Mouse (Mus musculus) CH12.LX (cell line): ENCODE results near the gene Gfra4. TPM values are rescaled to one million over a fixed set of nuclear protein-coding genes. Genes with fewer than 3 reads are reported as not detected.

Experiments used
- DNase-seq: peaks from one replicate; pipeline ENCODE4 v3.0.0-alpha.2; 2013; ENCODE audit errors: extremely low read depth
- H3K27ac ChIP-seq: 2 replicates; pipeline ENCODE4 v1.5.1; 2012; ENCODE audit warnings: low read depth, mild to moderate bottlenecking, control low read depth, moderate library complexity; ENCODE audit not compliant: insufficient read depth
- H3K27me3 ChIP-seq: replicated peaks from 2 replicates; pipeline ENCODE3; 2012; ENCODE audit warnings: inconsistent platforms
- H3K36me3 ChIP-seq, 2 experiments: replicated peaks in 1 of 2; 2 replicates each; pipeline versions ENCODE3 to v1.6.1; 2012; ENCODE audit warnings: inconsistent platforms in 1 of 2, low read length in 1 of 2, mild to moderate bottlenecking in 1 of 2, mixed read lengths in 1 of 2, moderate library complexity in 1 of 2; ENCODE audit not compliant: control insufficient read depth in 1 of 2, insufficient read depth in 1 of 2
- H3K4me1 ChIP-seq, 2 experiments: 2 replicates each; pipeline ENCODE4 v1.6.1; 2012; ENCODE audit warnings: inconsistent platforms in 1 of 2, moderate library complexity in 1 of 2; ENCODE audit not compliant: insufficient read depth in 2 of 2, control insufficient read depth in 1 of 2
- H3K4me2 ChIP-seq: 2 replicates; pipeline ENCODE4 v1.6.1; 2012; ENCODE audit warnings: low read depth, mild to moderate bottlenecking, control low read depth; ENCODE audit not compliant: poor library complexity, insufficient read depth, severe bottlenecking
- H3K4me3 ChIP-seq, 3 experiments: fragments of 150-350 bp in 1 of 3; sonication (generic) in 1 of 3; replicated peaks in 1 of 3; 2 replicates each; pipeline versions ENCODE3 to v1.5.1; 2011 to 2012; ENCODE audit warnings: low read depth in 2 of 3, low read length in 2 of 3, mild to moderate bottlenecking in 2 of 3, moderate library complexity in 2 of 3, control low read depth in 1 of 3, improper control_type of control experiment in 1 of 3, inconsistent platforms in 1 of 3, mixed read lengths in 1 of 3; ENCODE audit not compliant: poor library complexity in 1 of 3
- H3K79me2 ChIP-seq: replicated peaks from 2 replicates; pipeline ENCODE4 v1.6.1; 2012; ENCODE audit warnings: mild to moderate bottlenecking, moderate library complexity; ENCODE audit not compliant: control insufficient read depth, poor library complexity, insufficient read depth, severe bottlenecking; ENCODE audit errors: extremely low read depth
- H3K9ac ChIP-seq: 2 replicates; pipeline ENCODE4 v1.6.1; 2012; ENCODE audit warnings: low read depth, mild to moderate bottlenecking, control low read depth, moderate library complexity; ENCODE audit not compliant: insufficient read depth
- H3K9me3 ChIP-seq: replicated peaks from 2 replicates; pipeline ENCODE3; 2012; ENCODE audit warnings: low read length, inconsistent platforms, mixed read lengths
- CHD1 ChIP-seq: IDR thresholded peaks from 2 replicates; pipeline ENCODE4 v1.6.1; 2012; ENCODE audit warnings: low read depth, low read length, improper control_type of control experiment, inconsistent platforms
- CHD2 ChIP-seq: IDR thresholded peaks from 2 replicates; pipeline ENCODE4 v1.6.1; 2011; ENCODE audit warnings: low read length, improper control_type of control experiment
- CTCF ChIP-seq, 2 experiments: IDR thresholded peaks in 1 of 2; conservative IDR thresholded peaks in 1 of 2; 2 replicates each; pipeline ENCODE4 v1.5.1; 2011 to 2012; ENCODE audit warnings: low read depth in 2 of 2, low read length in 2 of 2, improper control_type of control experiment in 1 of 2, inconsistent platforms in 1 of 2, mild to moderate bottlenecking in 1 of 2, moderate library complexity in 1 of 2
- E2F4 ChIP-seq: IDR thresholded peaks from 2 replicates; pipeline ENCODE4 v1.6.1; 2011; ENCODE audit warnings: low read depth, low read length, improper control_type of control experiment; ENCODE audit not compliant: insufficient replicate concordance
- EP300 ChIP-seq: IDR thresholded peaks from 2 replicates; pipeline ENCODE4 v1.6.1; 2011; ENCODE audit warnings: low read length, improper control_type of control experiment
- ETS1 ChIP-seq: conservative IDR thresholded peaks from 2 replicates; pipeline ENCODE4 v1.6.1; 2012; ENCODE audit warnings: low read depth, mild to moderate bottlenecking, inconsistent platforms, low read length, improper control_type of control experiment, moderate library complexity
- GABPA ChIP-seq: IDR thresholded peaks from 2 replicates; pipeline ENCODE4 v1.6.1; 2012; ENCODE audit warnings: low read depth, low read length, improper control_type of control experiment, inconsistent platforms; ENCODE audit not compliant: insufficient replicate concordance
- HCFC1 ChIP-seq: IDR thresholded peaks from 2 replicates; pipeline ENCODE4 v1.6.1; 2012; ENCODE audit warnings: low read depth, mild to moderate bottlenecking, inconsistent platforms, low read length, improper control_type of control experiment
- JUN ChIP-seq: IDR thresholded peaks from 2 replicates; pipeline ENCODE4 v1.6.1; 2011; ENCODE audit warnings: low read depth, mild to moderate bottlenecking, low read length, improper control_type of control experiment, moderate library complexity; ENCODE audit not compliant: insufficient read depth
- JUND ChIP-seq: conservative IDR thresholded peaks from 2 replicates; pipeline ENCODE4 v1.6.1; 2011; ENCODE audit warnings: low read depth, low read length, improper control_type of control experiment
- MAFK ChIP-seq: IDR thresholded peaks from 2 replicates; pipeline ENCODE4 v1.6.1; 2011; ENCODE audit warnings: low read length, improper control_type of control experiment; ENCODE audit not compliant: insufficient replicate concordance
- MAX ChIP-seq: IDR thresholded peaks from 2 replicates; pipeline ENCODE4 v1.6.1; 2011; ENCODE audit warnings: low read length, improper control_type of control experiment
- MAZ ChIP-seq: IDR thresholded peaks from 2 replicates; pipeline ENCODE4 v1.6.1; 2012; ENCODE audit warnings: low read depth, mild to moderate bottlenecking, inconsistent platforms, low read length, improper control_type of control experiment, moderate library complexity
- MEF2A ChIP-seq: IDR thresholded peaks from 2 replicates; pipeline ENCODE4 v1.6.1; 2014; ENCODE audit warnings: low read depth, mild to moderate bottlenecking, inconsistent platforms, low read length, improper control_type of control experiment, borderline replicate concordance
- MYC ChIP-seq: IDR thresholded peaks from 2 replicates; pipeline ENCODE4 v1.6.1; 2011; ENCODE audit warnings: low read depth, mild to moderate bottlenecking, improper control_type of control experiment, low read length
- NELFE ChIP-seq: IDR thresholded peaks from 2 replicates; pipeline ENCODE4 v1.6.1; 2011; ENCODE audit warnings: low read depth, low read length, improper control_type of control experiment
- NRF1 ChIP-seq: IDR thresholded peaks from 2 replicates; pipeline ENCODE4 v1.6.1; 2014; ENCODE audit warnings: low read depth, mild to moderate bottlenecking, inconsistent platforms, low read length, improper control_type of control experiment, moderate library complexity
- POLR2A ChIP-seq: IDR thresholded peaks from 2 replicates; pipeline ENCODE4 v1.6.1; 2011; ENCODE audit warnings: low read depth, mild to moderate bottlenecking, improper control_type of control experiment, low read length
- POLR2AphosphoS2 ChIP-seq: IDR thresholded peaks from 2 replicates; pipeline ENCODE4 v1.6.1; 2011; ENCODE audit warnings: low read depth, low read length, improper control_type of control experiment
- RAD21 ChIP-seq: IDR thresholded peaks from 2 replicates; pipeline ENCODE4 v1.6.1; 2011; ENCODE audit warnings: low read depth, mild to moderate bottlenecking, low read length, improper control_type of control experiment, moderate library complexity
- RCOR1 ChIP-seq: conservative IDR thresholded peaks from 2 replicates; pipeline ENCODE4 v1.6.1; 2012; ENCODE audit warnings: low read depth, mild to moderate bottlenecking, inconsistent platforms, low read length, improper control_type of control experiment
- USF1 ChIP-seq: IDR thresholded peaks from 2 replicates; pipeline ENCODE4 v1.6.1; 2014; ENCODE audit warnings: low read depth, mild to moderate bottlenecking, inconsistent platforms, low read length, improper control_type of control experiment
- ZC3H11A ChIP-seq: IDR thresholded peaks from 2 replicates; pipeline ENCODE4 v1.6.1; 2012; ENCODE audit warnings: low read depth, mild to moderate bottlenecking, inconsistent platforms, low read length, improper control_type of control experiment
- ZMIZ1 ChIP-seq: IDR thresholded peaks from 2 replicates; pipeline ENCODE4 v1.6.1; 2012; ENCODE audit warnings: low read depth, mild to moderate bottlenecking, inconsistent platforms, low read length, improper control_type of control experiment
- ZNF384 ChIP-seq: IDR thresholded peaks from 2 replicates; pipeline ENCODE4 v1.6.1; 2012; ENCODE audit warnings: low read depth, low read length, improper control_type of control experiment, inconsistent platforms
- dilution Hi-C: fragments of 300-500 bp; cut with MboI; formaldehyde crosslinking; loops from 2 replicates; pipeline ENCODE4 v1.14.3; 2020; ENCODE audit warnings: low sequenced_read_pairs; ENCODE audit not compliant: extremely low pct_unique_long_range_greater_than_20kb, extremely low pct_ligation_motif_present
- in situ Hi-C: fragments of 300-500 bp; cut with MboI; formaldehyde crosslinking; loops from 3 replicates; pipeline ENCODE4 v1.14.3; 2019; ENCODE audit warnings: low sequenced_read_pairs, low pct_ligation_motif_present, low pct_unique_long_range_greater_than_20kb, mixed read lengths
- polyA plus RNA-seq: library from polyadenylated mRNA; unstranded; fragments of >175 nt; gene quantifications from 2 replicates; pipeline ENCODE4 v1.2.1, GENCODE M21; 2012; ENCODE audit warnings: low read depth; ENCODE audit not compliant: insufficient read length
- total RNA-seq, 2 experiments: library from RNA; depleted of rRNA; stranded (reverse); fragments of 300-350 nt in 1 of 2; fragments of >200 nt in 1 of 2; gene quantifications; 2 replicates each; pipeline ENCODE4 v1.2.3; 2012 to 2014

Gene Gfra4
- total and polyA plus RNA-seq, 3 experiments = not detected

DNA sequence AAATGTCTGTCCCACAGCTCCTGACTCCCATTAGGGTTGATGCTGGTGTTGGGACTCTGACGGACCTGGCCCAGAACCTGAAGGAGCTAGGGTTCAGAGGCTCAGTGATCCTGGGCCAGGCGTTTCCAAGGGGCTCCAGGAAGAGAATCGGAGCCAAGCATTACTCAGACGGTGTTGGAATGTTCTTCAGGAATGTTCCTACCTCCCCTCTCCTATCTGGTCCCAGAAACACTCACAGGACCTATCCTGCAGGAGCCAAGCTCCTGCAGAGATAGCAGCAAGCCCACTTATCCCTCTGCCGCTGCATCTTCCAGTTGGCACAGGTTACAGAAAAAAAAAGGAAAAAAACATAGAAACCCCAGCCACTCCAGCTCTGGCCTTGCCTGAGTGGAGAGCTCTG is 18.7 kb upstream of the Gfra4 start:
- in situ Hi-C loops = no loop called here
- H3K9me3 ChIP-seq = no peaks in the 10 kb centered on the region
- no peak overlapping the region for H3K4me3 ChIP-seq
- peaks cover 3% of the 10 kb centered on the region for H3K27me3 ChIP-seq
- H3K36me3 ChIP-seq = no peaks in the 10 kb centered on the region
- dilution Hi-C loops = no loop called here
- H3K27ac ChIP-seq = no peak overlapping the region
- no peak for DNase-seq
- peaks cover 1 to 11% of the 10 kb centered on the region in 2 experiments for H3K4me1 ChIP-seq
- H3K9ac ChIP-seq = no peak overlapping the region
- H3K4me2 ChIP-seq = no peak overlapping the region
- TF ChIP-seq MAFK (no peak), POLR2AphosphoS2 (no peak)
- H3K79me2 ChIP-seq = no peaks in the 10 kb centered on the region

DNA sequence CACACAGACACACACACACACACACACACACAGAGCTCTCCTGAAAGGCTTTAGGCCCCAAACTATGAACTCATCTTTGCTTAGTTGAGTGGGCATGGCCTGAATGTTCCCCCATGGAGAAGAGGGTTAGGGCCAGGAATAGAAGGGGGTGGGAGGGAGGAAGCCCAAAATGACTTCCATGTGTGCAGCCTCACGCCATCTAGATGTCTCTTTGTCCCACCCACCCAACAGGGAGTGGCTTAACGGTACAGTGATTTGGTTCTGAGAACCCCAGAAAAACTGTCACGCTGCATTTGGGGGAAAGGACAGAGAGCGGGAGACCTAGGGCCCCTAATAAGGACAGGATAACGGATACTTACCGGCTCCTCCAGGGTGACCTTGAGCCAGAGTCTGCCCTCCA is 17.9 kb upstream of the Gfra4 start:
- Histone ChIP-seq H3K4me1 (peaks cover 4 to 19% of the 10 kb centered on the region in 2 experiments), H3K27me3 (peaks cover 3% of the 10 kb centered on the region), H3K4me3 (no peak overlapping the region), H3K4me2 (no peak overlapping the region), H3K27ac (no peak overlapping the region), H3K79me2 (no peaks in the 10 kb centered on the region), H3K9ac (no peak overlapping the region), H3K9me3 (no peaks in the 10 kb centered on the region)
- dilution Hi-C loops (no loop called here), in situ Hi-C loops (no loop called here)
- no peak for DNase-seq
- no peak for TF ChIP-seq MYC
- no peak for TF ChIP-seq ZMIZ1
- no peak for TF ChIP-seq EP300
- no peak for TF ChIP-seq GABPA
- TF ChIP-seq USF1 = no peak
- TF ChIP-seq NRF1 = no peak
- no peak for TF ChIP-seq POLR2AphosphoS2
- TF ChIP-seq HCFC1 = no peak
- no peak for TF ChIP-seq JUN
- TF ChIP-seq, all 38 proteins: peak for 0
- H3K36me3 ChIP-seq = no peaks in the 10 kb centered on the region

DNA sequence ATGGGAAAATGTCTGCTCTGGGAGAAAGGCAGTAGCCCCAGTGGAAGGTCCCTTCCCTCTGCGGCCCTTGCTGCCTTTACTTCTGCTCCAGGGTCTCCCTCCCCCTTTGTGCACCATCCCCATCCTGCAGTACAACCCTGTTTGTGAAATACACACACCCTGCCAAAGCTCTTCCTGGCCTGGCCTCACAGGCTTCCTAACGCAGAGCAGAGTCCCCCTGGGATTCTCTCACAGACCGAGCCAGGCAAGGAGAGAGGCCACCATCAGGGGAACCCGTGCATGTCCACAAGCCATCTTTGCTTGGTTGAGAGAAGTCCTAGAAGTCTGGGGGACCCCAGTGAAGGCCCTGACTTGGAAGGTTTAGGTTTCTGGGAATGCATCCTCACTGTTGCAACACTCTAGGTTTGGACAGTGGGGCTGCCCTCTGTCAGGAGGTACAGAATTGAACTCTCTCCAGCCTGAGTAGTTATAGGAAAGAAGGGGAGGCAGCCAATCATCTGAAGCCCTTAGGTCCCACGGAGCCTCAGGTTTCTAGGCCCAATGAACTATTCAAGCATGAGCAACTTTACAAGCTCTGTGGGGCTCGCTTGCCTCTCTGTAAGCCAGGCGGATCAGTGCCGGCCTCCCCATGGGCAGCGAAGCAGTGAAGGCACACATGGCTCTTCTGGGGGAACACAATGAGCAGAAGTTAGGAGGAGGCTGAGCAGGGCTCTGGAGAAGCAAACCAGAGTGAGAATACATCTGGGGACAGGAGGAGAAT is 17.1 kb upstream of the Gfra4 start:
- Histone ChIP-seq H3K36me3 (no peaks in the 10 kb centered on the region), H3K79me2 (no peaks in the 10 kb centered on the region), H3K4me1 (peaks cover 7 to 24% of the 10 kb centered on the region in 2 experiments), H3K9ac (no peak overlapping the region), H3K9me3 (no peaks in the 10 kb centered on the region), H3K27ac (no peak overlapping the region), H3K27me3 (peaks cover 8% of the 10 kb centered on the region), H3K4me2 (no peak overlapping the region), H3K4me3 (no peak overlapping the region)
- no peak for DNase-seq
- dilution Hi-C loops (no loop called here), in situ Hi-C loops (no loop called here)
- no peak for TF ChIP-seq MAFK
- no peak for TF ChIP-seq MAZ
- no peak for TF ChIP-seq POLR2AphosphoS2
- no peak for TF ChIP-seq MEF2A
- TF ChIP-seq CTCF (conservative IDR thresholded peaks at IDR 0.05 in 1 of 2, IDR thresholded peaks at IDR 0.05 in 1 of 2; ENCODE audit: low read depth in 2 of 2, low read length in 2 of 2) = no peak
- TF ChIP-seq E2F4 = no peak
- no peak for TF ChIP-seq JUND
- TF ChIP-seq MAX = no peak
- TF ChIP-seq POLR2A = no peak
- TF ChIP-seq ZNF384 = no peak
- no peak for TF ChIP-seq EP300
- TF ChIP-seq ZC3H11A = no peak
- TF ChIP-seq RCOR1 = no peak
- TF ChIP-seq NELFE = no peak
- TF ChIP-seq ETS1 = no peak
- no peak for TF ChIP-seq RAD21
- TF ChIP-seq CHD1 = no peak
- TF ChIP-seq CHD2 = no peak
- TF ChIP-seq MYC = no peak
